Mouse (Mus musculus) embryo, embryonic 11.5 days (tissue): ENCODE results near the gene Tmed3.

Experiments
- DNase-seq: peaks from one replicate; pipeline ENCODE4 v3.0.0-alpha.2; 2012; ENCODE audit warnings: low read depth, low spot score

The Tmed3 gene

GRCm38 (mm10) chr9:89704265-89705196, at the start of gene Tmed3:
Gene Tmed3 (minus strand): TSS chr9:89705068.
- DNase-seq: peak; percentile 83

- no peak for DNase-seq
Measured at GRCm38 (mm10) chr9:89740041-89740440, 35.2 kb upstream of the Tmed3 start.

DNA sequence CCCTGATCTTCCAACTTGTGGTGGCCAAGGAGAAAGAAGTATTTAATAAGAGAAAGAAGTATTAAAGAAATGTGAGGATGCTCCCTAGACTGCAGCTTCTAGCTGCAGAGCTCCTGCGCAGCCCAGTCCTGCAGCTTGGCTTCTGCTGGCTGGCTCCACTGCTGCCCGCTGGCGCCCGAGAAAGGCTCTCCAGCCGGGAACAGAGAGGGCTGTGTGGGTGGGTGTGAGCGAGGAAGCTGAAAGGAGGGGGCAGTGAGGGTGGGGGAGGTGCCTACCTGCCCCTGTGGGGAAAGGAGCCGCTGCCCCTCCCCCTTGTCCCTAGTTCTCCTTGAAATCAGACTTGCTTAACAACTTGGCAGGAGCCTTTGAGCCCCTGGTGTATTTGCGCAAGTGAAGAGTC, 33.4 kb upstream of the Tmed3 start, which contains the start of gene Ankrd34c:
TSS of gene Ankrd34c (minus strand) at position 181 of the 400 bp plus-strand sequence.
- no peak for DNase-seq

- DNase-seq: no peak
Measured at GRCm38 (mm10) chr9:89737888-89738287, 33.0 kb upstream of the Tmed3 start.

- DNase-seq: peak; percentile 45
Measured at GRCm38 (mm10) chr9:89736932-89737705, 32.3 kb upstream of the Tmed3 start.

DNA sequence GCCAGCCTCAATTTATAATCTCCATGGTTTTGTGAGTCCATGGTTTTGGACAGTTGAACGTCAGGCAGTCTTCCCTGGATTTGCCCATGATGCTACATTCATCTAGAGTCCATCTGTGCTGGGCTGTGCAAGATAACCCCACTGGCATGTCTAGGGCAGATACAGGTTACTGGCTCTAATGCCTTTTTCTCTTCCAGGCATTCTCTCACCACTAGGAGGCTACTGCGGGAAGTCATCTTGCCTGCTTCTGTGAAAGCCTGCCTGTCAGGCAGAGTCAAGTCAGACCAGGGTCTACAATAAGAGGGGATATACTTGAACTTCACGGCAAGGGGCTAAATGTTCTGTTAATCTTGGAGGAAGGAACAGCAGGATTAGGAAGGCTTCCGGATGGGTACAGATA, 2.0 kb upstream of the Tmed3 start:
- DNase-seq: peak; percentile 13

GRCm38 (mm10) chr9:89705197-89705533, 297 bp upstream of the Tmed3 start:
- no peak for DNase-seq

- DNase-seq: no peak
Measured at GRCm38 (mm10) chr9:89700910-89701457, 3.9 kb downstream of the Tmed3 start.

DNA sequence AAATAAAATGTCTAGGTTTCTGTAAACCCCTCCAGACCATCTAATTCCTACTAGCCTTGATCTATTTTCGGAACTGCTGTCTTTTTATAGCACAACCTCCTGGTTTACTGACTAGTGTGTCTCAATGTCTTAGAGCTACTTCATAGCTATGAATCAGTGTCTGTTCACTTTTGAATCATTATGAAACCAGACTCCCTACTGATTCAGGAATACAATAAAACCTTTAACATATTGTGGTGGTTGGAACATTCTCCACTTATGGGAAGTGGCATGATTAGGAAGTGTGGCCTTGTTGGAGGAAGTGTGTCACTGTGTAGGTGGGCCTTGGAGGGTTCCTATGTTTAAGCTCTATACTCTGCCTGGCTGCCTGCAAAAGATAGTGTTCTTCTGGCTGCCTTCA, 9.7 kb downstream of the Tmed3 start:
- no peak for DNase-seq

- no peak for DNase-seq
Measured at GRCm38 (mm10) chr9:89693670-89694069, 11.2 kb downstream of the Tmed3 start.

GRCm38 (mm10) chr9:89689179-89689578, 15.7 kb downstream of the Tmed3 start:
- no peak for DNase-seq

GRCm38 (mm10) chr9:89687503-89688226, 17.2 kb downstream of the Tmed3 start:
- DNase-seq: no peak

- no peak for DNase-seq
Measured at GRCm38 (mm10) chr9:89686262-89686661, 18.6 kb downstream of the Tmed3 start.

GRCm38 (mm10) chr9:89678974-89679373, 25.9 kb downstream of the Tmed3 start:
- DNase-seq: no peak

GRCm38 (mm10) chr9:89674014-89674618, 30.8 kb downstream of the Tmed3 start:
- DNase-seq: peak; percentile 71

- DNase-seq: no peak
Measured at GRCm38 (mm10) chr9:89673402-89673801, 31.5 kb downstream of the Tmed3 start.

GRCm38 (mm10) chr9:89669878-89670277, 35.0 kb downstream of the Tmed3 start:
- no peak for DNase-seq

DNA sequence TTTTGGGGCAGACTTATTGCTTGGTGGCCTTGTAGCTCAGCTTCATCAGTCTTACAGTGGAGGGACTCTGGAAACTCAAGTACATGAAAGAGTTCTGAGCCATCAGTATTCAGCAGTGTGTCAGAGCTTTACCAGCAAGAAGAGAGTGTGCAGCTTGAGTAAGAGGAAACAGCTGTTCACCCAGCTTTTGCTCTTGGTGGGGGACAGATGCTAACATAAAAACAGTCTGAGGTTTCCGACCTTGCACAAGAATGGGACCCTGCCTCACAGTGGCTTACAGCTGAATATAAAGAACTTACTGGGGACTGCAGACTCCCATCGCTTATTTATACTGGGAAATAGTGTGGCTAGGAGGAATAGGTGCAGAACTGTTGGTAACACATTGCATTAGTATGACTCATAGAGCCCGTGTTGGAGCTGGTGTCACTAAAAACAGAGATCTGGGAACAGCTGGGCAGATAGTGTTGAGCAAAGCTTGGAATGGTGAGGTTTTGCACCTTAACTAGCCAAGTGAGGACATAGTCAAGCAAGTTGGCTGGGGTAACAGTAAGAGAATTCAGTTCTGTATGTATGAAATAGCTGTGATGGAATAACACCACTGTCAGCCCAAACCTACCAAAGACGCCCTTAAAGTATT, 37.4 kb downstream of the Tmed3 start:
- DNase-seq: no peak

DNA sequence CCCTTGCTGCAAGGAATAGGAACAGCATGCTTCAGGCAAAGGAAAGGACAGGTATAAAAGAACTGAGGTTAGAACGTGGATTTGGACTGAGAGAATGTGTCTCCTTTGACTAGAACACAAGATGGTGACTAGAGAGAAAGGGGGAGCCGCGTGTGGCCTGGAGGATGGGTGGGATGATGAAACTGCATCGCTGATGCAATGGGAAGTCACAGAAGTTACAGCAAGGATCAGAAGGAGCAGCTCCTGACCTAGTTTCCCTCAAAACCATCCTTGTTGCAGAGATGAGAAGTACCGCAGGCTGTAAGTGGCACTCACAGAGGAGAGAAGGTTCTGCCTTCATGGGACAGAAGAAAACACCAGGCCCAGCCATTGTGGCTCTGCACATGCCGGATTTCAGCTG, 54.0 kb downstream of the Tmed3 start:
- DNase-seq: no peak
